Mouse (Mus musculus): ENCODE results near the gene Rbm8a.

Rbm8a gene

DNA sequence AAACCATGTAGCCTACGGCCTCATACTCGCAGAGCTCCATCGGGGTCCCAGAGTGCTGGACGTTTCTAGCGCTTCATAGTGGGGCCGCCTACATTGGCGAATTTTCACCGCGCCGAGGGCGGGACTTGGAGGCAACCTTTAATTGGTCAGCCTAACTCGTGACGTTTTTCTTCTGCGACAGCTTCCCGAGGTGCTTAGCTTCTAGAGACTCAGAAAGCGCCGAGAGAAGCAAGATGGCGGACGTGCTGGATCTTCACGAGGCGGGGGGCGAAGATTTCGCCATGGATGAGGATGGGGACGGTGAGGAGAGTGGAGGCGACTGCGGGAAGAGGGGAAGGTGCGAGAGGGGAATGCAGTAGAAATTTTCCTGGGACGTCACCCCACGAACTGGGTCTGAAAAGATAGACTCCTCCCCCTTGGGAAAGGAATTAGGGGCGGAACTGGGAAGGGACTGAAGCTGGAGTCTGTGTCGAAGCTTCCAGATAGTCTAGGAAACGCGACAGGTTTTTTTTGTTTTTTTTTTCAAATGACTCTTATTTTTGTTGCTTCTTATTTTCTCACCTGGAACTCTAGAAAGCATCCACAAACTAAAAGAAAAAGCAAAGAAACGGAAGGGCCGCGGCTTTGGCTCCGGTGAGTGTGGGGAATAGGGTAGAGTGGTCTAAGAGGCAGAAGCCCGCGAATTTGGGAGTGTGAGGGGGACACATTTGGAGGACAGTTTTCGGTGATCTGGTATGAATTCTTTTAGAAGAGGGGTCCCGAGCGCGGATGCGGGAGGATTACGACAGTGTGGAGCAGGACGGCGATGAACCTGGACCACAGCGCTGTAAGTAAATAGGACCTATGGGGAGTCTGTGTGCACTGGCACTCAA lies at the start of gene Rbm8a:
Rbm8a (plus strand) TSS at position 205 of the 872 bp plus-strand sequence.
- peak; percentile 100 for DNase-seq (ENCODE audit: extremely low read depth, low read depth)

DNA sequence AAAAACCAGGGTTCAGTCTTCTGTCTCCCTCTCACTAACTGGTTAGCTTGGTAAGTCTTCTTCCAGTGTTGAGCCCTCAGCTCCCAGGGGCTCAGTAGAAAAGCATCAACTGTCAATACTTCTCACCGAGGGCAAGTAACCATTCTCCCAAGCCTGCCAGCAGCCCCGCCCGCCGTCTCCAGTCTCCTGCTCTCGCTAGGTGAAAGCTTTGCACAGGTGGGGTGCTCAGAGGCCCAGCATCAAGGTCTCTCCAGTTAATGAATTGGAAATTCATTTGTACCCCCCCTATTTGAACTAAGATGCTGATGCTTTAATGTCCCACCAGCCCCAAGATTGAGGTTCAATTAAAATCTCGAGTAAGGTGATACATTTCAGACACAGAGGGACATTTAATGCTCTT lies 48.6 kb upstream of the Rbm8a start:
- DNase-seq (ENCODE audit: extremely low read depth, low read depth): no peak

DNA sequence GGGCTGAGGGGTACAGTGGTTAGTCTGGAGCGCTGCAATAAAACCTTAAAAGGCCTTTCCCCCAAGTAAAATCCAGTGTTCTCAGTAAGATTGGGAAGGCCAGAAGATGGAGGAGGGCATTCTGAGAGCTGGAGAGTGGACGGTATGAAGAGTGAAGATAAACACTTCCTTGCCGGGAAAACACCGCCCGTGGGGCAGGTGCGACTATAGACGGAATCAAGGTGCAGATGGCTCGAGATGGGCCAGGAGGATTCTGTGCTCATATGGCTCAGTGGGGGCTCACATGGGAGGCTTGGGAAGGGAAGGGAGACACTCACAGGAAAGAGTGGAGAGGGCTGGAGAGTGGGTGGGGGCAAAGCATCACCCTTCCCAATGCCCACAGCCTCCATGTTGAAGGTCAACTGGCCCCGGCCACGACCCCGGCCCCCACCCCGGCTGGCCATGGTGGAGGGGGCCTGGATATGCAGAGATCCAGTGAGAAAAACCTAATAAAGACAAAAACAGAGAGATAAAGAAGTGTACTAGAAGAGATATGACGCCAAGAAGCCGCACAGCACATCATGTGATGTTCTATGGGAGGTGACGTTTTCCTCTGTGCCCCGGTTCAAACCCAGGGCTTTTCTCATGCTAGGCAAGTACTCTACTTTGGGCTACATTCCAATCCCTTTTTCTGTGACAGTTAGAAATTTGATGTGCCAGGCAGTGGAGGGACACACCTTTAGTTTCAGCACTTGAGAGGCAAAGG lies 47.8 kb upstream of the Rbm8a start:
- DNase-seq (ENCODE audit: extremely low read depth, low read depth): no peak

DNA sequence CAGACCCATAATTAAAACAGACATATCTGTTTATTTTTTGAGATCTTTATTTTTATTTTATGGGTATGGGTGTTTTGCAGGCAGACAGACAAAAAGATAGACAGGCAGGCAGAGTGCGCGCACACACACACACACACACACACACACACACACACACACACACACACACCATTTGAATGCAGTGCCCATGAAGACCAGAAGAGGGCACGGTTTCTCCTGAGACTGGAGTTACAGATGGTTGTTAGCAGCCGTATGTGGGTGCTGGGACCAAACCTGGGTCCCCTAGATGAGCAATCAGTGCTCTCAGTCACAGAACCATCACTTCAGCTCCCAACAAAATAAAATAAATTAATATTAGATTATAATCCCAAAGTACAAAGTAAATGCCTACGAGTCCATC lies 46.3 kb upstream of the Rbm8a start:
- DNase-seq (ENCODE audit: extremely low read depth, low read depth): no peak

DNA sequence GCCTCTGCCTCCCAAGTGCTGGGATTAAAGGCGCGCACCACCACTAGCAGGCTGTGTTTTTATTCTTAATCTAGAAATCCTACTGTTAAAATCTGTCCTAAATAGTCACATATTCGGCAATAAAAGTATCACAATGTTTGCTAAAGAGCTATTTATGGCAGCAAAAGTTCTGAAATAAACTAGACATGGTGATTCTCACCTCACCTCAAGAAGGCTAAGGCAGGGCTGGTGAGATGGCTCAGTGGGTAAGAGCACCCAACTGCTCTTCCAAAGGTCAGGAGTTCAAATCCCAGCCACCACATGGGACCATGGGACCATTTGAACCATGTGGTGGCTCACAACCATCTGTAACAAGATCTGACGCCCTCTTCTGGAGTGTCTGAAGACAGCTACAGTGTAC lies 39.1 kb upstream of the Rbm8a start:
- DNase-seq (ENCODE audit: extremely low read depth, low read depth): no peak

DNA sequence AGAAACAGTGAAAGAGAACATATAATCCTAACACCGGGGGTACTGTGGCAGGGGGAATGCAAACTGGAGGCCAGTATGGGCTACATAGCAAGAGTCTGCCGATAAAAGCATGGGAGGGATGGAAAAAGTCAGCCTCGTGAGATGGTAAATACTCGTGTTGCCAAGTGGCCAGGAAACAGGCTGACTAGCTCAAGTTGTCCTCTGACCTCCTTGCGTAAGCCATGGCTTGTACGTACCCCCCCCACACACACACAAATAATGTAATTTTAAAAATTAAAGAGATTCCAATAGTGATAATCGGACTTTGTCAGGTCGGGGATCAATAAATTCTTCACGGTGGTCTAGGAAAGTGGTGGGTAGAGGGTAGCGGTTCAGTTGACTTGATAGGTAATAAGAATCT lies 36.4 kb upstream of the Rbm8a start:
- peak; percentile 67 for DNase-seq (ENCODE audit: extremely low read depth, low read depth)

DNA sequence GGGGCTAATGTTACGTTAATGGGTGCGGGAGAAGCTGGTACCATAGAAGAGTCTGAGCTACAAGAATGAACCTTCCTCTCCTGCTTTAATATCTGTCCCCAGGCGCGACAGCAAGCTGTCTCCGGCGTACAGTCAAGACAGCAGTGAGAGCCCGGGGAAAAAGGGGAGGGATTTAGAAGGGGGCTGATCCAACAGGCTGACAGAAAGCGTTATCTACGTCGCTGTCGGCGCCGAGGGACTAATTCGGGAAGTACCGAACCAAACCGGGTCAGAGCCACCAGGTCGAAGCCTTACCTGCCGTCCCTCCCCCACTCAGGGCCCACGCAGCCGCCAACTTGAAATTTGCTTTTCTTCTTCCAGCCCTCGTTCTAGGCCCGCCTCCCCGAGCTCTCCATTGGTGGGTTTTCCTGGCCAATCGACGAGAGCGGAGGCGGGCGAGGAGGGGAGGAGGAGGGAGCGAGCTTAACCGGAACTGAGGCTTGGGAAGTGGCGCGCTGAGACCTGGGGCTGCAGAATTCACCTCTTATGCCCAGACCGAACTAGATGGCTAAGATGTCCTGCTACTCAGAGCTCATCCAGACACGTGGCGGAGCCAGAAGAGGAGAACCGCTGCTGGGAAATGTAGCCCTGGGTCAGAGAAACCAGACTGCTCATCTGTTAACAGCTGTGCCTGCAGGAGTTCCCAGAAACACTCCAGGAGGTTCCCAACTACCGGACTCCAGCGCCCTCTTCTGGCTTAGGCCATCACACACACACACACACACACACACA lies 35.8 kb upstream of the Rbm8a start, which contains the start of gene Polr3gl:
Polr3gl (minus strand) TSS at position 392 of the 771 bp plus-strand sequence.
- DNase-seq (ENCODE audit: extremely low read depth, low read depth): peak; percentile 98

DNA sequence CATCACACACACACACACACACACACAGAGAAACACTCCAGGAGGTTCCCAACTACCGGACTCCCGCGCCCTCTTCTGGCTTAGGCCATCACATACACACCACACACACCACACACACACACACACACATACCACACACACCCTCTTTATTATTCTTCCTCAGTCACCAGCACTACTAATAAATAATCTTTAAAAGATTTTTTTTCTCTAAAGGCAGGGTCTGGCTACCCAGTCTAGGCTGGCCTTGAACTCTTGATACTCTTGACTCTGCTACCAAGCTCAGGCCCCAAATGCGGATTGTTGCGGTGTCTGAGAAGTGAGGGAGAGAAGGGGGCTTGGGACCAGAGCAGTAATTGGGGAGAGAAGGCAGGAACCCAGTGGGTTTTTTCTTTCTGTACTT lies 34.9 kb upstream of the Rbm8a start:
- no peak for DNase-seq (ENCODE audit: extremely low read depth, low read depth)

DNA sequence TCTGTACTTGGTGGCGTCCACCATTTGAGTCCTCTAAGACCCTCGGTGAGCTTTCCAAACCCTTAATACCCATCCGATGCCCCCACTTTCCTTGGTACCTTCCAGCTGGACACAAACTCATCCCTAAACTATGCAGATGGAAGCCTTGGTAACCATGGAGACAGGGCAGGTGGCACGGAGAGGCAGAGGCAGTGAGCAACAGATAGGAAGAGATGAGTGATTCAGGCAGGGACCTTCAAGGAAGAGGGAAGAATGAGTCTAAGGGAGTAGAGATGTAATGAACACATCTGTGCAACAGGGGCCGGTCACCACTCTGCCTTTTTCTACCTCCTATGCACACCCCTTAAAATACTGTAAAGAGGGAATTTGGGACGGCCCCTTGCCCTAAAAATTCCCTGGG lies 34.1 kb upstream of the Rbm8a start:
- no peak for DNase-seq (ENCODE audit: extremely low read depth, low read depth)

DNA sequence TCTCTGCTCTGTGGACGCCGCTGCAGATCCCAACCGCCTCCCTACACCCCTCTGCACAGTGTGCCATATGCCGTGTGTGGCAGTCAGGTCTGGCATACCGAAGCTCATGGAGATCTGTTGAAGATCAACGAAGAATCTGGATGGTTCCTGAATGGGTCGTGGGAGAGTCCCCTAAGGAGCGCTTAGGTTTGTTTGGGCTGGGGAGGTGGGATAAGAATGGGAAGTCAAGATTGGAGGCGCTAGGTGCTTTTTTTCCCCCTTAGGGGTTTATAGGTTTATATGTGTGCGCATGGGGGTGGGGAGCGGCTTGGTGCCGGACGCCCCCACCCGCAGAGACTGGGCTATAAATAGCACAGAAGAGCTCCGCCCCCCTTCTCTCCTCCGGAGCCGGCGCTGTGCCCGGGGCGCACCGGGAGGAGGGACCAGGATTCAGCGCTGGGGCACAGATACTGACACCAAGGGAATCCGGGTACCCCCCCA lies 33.5 kb upstream of the Rbm8a start, which contains the start of gene Ankrd34a:
Ankrd34a (plus strand) TSS at position 409 of the 480 bp plus-strand sequence.
- DNase-seq (ENCODE audit: extremely low read depth, low read depth): no peak

DNA sequence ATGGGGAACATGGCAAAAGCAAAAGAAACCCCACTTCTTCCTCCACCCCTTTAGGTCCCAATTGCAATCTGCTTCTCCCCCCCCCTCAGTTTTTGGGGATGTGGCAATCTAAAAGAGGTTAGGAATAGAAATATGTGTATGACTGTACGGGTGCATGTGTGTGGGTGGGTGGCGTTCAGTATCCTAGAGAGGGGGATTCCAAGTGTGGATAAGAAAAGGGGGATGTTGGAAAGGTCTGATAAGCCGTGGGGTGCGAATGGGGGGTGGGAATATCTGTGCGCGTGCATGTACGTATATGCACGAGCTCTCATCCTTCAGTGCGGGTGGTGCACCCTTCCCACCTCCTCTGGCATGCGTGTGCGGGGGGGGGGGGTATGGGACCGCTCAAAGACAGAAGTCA lies 32.9 kb upstream of the Rbm8a start:
- DNase-seq (ENCODE audit: extremely low read depth, low read depth): no peak

DNA sequence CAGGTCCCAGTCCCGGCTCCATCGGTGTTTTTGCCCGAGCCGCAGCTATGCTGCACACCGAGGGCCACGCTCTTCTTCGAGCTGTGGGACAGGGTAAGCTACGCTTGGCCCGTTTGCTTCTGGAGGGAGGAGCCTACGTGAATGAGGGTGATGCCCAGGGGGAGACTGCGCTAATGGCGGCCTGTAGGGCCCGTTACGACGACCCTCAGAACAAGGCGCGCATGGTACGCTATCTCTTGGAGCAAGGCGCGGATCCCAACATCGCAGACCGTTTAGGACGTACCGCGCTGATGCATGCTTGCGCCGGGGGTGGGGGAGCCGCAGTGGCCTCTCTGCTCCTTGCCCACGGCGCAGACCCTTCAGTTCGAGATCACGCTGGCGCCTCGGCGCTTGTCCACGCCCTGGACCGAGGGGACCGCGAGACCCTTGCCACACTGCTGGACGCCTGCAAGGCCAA lies 32.3 kb upstream of the Rbm8a start:
- DNase-seq (ENCODE audit: extremely low read depth, low read depth): peak; percentile 59

DNA sequence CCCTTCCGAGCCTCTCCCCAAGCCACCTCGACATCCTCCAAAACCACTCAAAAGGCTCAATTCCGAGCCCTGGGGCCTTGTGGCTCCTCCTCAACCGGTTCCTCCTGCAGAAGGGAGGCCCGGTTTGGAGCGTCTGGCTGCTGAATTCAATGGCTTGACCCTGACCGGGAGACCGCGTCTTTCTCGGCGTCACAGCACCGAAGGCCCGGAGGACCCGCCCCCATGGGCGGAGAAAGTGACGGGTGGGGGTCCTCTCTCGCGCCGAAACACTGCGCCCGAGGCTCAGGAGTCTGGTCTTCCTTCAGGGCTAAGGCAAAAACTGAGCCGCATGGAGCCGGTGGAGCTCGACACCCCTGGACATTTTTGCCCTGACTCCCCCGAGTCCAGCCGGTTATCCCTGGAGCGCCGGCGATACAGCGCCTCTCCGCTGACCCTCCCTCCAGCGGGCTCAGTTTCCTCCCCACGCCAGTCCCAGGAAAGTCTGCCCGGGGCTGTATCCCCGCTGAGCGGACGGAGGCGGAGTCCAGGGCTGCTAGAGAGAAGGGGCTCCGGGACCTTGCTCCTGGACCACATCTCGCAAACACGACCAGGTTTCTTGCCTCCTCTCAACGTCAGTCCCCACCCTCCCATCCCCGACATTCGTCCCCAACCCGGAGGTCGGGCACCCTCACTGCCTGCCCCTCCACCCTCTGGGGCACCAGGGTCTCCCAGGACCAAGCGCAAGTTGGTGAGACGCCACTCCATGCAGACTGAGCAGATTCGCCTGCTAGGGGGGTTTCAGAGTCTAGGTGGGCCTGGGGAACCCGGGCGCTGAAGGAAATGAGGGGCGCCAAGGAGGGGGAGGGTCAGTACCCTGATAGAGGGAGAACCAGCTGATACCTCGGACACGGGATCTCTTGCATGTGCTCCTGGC lies 31.3 kb upstream of the Rbm8a start:
- DNase-seq (ENCODE audit: extremely low read depth, low read depth): no peak

DNA sequence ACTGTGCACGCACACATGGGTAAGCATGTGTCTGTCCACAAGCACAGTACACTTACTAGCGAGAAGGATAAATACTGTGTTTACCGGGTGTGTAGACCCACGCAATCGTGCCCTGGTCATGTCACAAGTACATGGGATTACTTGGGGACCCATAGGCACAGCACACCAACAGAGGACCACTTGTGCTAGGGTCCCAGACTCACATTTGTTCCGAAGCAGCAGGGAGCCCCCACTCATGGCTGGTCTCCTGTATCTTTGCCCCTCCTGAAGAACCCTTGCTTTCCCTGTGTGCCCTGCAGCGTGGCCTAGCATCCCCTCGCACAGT lies 30.7 kb upstream of the Rbm8a start:
- DNase-seq (ENCODE audit: extremely low read depth, low read depth): no peak

DNA sequence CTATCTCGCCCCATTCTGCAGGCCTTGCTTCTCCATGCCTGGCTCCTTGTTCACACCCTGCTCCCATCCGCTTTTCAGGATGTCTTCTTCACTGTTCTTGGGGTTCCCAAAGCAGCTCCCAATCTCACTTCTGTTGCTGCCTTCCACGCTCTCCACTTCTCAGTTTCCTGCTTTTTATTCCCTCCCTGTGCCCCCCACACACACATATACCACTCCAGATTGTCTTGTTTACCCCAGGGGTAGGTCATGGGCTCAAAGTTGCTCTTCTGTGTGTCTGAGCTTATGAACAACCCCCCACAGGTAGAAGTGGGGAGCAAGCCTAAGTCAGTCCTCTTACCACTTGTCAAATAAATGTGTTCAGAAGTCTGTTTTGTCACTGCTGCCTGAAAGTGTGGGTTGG lies 30.3 kb upstream of the Rbm8a start:
- DNase-seq (ENCODE audit: extremely low read depth, low read depth): no peak

DNA sequence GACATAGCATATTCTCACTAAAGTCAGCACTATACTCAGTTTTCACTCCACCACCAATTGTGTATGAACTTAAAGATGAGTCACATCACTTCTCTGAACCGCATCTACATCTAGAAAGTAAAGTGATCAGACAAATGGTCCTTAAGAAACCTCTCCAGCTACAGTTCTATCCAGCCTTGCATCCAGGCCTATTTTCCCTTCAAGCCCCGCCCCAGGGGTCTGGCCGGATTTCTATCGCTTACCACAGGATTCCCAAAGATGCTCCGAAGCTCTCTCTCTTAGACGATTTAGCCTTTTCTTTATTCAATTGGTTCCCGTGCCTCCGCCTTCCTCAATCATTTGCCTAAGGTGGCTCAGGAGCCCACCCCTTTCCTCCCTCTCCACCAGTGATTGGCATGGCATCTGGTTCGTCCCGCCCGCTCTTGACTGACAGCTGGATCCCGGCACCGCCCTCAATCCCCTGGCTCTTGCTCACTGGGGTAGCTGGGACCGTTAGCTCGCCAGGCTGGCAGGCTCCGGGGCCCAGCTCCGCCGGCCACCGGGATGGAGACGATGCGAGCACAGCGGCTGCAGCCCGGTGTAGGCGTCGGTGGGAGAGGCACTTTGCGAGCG lies 29.0 kb upstream of the Rbm8a start, which contains the start of gene Lix1l:
Lix1l (plus strand) TSS at position 511 of the 612 bp plus-strand sequence.
- peak; percentile 100 for DNase-seq (ENCODE audit: extremely low read depth, low read depth)

DNA sequence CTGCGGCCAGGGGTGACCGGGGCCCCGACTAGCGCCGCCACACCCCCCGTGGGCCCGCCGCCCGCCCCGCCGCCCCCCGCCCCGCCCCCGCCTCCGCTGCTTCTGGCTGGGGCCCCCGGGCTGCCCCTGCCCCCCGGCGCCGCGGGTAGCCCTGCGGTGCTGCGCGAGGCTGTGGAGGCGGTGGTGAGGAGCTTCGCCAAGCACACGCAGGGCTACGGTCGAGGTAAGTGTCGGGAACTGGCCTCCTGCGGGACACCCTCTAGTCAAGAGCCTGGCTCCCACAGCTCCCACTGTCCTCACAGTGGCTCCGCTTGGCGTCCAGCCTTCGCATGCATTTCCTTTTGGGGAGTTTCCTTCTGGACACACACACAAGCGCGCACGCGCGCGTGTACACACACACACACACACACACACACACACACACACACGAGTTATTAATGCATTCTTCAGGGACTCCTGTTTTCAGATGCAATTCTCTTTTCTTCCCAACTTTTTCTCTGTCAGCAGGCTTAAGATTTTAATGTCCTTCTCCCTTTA lies 28.4 kb upstream of the Rbm8a start:
- DNase-seq (ENCODE audit: extremely low read depth, low read depth): peak; percentile 68

DNA sequence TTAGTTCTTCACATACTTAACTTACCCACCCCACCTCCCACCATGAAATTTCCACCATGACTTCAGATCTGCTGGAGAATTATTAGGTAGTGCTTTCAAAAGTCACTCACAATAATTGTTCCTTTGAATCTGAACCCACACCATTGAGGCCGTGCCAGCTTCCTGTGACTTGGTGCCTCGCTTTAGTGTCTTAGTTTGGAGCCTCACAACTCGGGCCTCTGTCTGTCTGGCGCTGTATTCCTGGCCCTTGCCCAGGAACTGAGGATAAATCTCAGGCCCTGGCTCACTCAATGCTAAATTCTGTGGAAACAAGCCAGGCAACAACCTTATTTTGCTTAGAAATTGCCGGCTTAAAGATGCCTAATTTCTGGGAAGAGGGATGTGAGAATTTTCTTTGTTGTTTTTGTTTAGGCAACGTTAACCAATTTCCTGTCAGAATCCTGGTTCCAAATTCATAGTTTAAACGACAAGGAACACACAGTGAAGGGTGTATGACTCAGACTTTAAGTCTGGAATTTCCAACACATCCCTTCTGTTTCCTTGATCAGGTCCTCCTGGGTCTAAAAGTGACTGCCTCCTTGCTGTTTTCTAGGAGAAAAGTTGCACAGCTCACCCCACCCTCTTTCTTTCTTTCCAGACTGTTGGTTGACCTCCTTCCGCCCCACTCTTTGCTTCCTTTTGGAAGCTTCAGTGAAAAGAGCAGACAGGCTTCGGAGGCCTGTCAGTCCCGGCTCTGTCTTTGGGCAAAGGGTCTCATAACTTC lies 27.6 kb upstream of the Rbm8a start:
- no peak for DNase-seq (ENCODE audit: extremely low read depth, low read depth)

DNA sequence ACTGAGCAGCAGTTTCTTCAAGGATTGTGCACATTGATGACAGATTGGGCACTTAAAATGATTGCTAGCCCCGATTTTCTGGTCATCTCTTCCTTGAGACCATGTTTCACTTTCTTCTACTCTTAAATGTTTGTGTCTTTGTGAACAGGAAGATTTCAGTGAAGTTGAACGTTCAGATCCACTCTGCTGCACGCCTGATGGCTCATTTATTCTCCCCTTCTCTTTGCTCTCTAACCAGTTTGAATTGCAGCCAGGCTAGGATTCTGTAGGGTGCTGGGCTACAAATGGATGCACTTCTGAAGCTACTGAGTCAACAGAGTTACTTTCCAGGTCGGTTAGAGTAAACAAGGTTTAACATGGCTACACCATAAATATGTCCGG lies 27.0 kb upstream of the Rbm8a start:
- DNase-seq (ENCODE audit: extremely low read depth, low read depth): no peak
